Mouse (Mus musculus) midbrain, embryonic 10.5 days (tissue): ENCODE data around the gene Hist2h3c2. TPM values are rescaled to one million over a fixed set of nuclear protein-coding genes. Genes with fewer than 3 reads are reported as not detected.
A peak's percentile ranks its signal among the peaks of the same experiment; 100 is the strongest.
"Not testable (repeated sequence)": the region's sequence is repeated elsewhere in the genome, so short reads cannot be mapped to it uniquely, and the experiment has no call there.

ENCODE experiments used
- DNase-seq: peaks from one replicate; pipeline ENCODE4 v3.0.0-alpha.2; 2017; ENCODE audit warnings: low spot score
- H3K27ac ChIP-seq: fragments of 300-500 bp; sonication (generic); replicated peaks from 2 replicates; pipeline ENCODE4 v1.5.1; 2016; ENCODE audit warnings: mild to moderate bottlenecking
- H3K27me3 ChIP-seq: fragments of 300-500 bp; sonication (generic); 2 replicates; pipeline ENCODE4 v1.6.1; 2016; ENCODE audit warnings: low read depth, mild to moderate bottlenecking; ENCODE audit not compliant: poor library complexity, severe bottlenecking
- H3K36me3 ChIP-seq: fragments of 300-500 bp; sonication (generic); 2 replicates; pipeline ENCODE4 v1.6.1; 2016; ENCODE audit warnings: mild to moderate bottlenecking, moderate library complexity
- H3K4me1 ChIP-seq: fragments of 300-500 bp; sonication (generic); 2 replicates; pipeline ENCODE4 v1.6.1; 2016
- H3K4me3 ChIP-seq: fragments of 300-500 bp; sonication (generic); 2 replicates; pipeline ENCODE4 v1.5.1; 2016; ENCODE audit warnings: mild to moderate bottlenecking, moderate library complexity
- H3K9me3 ChIP-seq: fragments of 300-500 bp; sonication (generic); replicated peaks from 2 replicates; pipeline ENCODE4 v1.6.1; 2016; ENCODE audit warnings: mild to moderate bottlenecking
- WGBS: fragments of 180-500 bp; shearing (Covaris S2); methylation state at CpG from one replicate; pipeline ENCODE4 v1.1.7; 2016; 5-methylcytosine and 5-hydroxymethylcytosine counted together
- polyA plus RNA-seq: library from polyadenylated mRNA; unstranded; fragments of >200 nt; fragmentation: Nextera tagmentation; extraction: Ambion mirVana; gene quantifications from 2 replicates; pipeline ENCODE4 v1.2.1, GENCODE M21; 2016

Hist2h3c2 gene
- polyA plus RNA-seq, 1 experiment from 2014 or later: 8.1 TPM

GRCm38 (mm10) chr3:96221640-96222038 is 17.3 kb downstream of the Hist2h3c2 start:
- Histone ChIP-seq H3K27me3 (no peaks in the 10 kb centered on the region), H3K36me3 (no peaks in the 10 kb centered on the region), H3K9me3 (no peaks in the 10 kb centered on the region), H3K4me1 (peaks cover 67% of the 10 kb centered on the region), H3K27ac (peak overlapping the region; percentile 97), H3K4me3 (peak overlapping the region; percentile 64)
- WGBS: 16% methylated on average over 9 of the region's 9 CpGs
- peak; percentile 26 for DNase-seq

GRCm38 (mm10) chr3:96220765-96221639 is 17.9 kb downstream of the Hist2h3c2 start, which contains the start of the genes Hist2h2ac and Hist2h2be:
TSS of gene Hist2h2ac (minus strand) at chr3:96220880.
TSS of gene Hist2h2be (plus strand) at chr3:96221119.
- no peaks in the 10 kb centered on the region for H3K9me3 ChIP-seq
- H3K27me3 ChIP-seq: no peaks in the 10 kb centered on the region
- WGBS: under 1% methylated on average over 43 of the region's 43 CpGs

GRCm38 (mm10) chr3:96220131-96220764 is 18.7 kb downstream of the Hist2h3c2 start:
- under 1% methylated on average over 32 of the region's 47 CpGs for whole genome bisulfite sequencing
- Histone ChIP-seq H3K4me3 (peak overlapping the region; percentile 64), H3K27ac (peak overlapping the region; percentile 97), H3K4me1 (peaks cover 62% of the 10 kb centered on the region)
- H3K9me3 ChIP-seq, H3K36me3 ChIP-seq, H3K27me3 ChIP-seq: not testable (repeated sequence)
- DNase-seq: peak; percentile 60

More at GRCm38 (mm10) chr3:96220765-96221639, 17.9 kb downstream of the Hist2h3c2 start, which contains the start of the genes Hist2h2ac and Hist2h2be:
- Histone ChIP-seq H3K36me3 (no peaks in the 10 kb centered on the region), H3K27ac (peak within 1 kb of the TSS; percentile 97), H3K4me1 (peaks cover 65% of the 10 kb centered on the region), H3K4me3 (peak within 1 kb of the TSS; percentile 64)
- peak; percentile 83 for DNase-seq

GRCm38 (mm10) chr3:96219661-96220130 is 19.2 kb downstream of the Hist2h3c2 start, which contains the start of the genes Bola1 and Hist2h2ab:
TSS of gene Bola1 (minus strand) at chr3:96219709.
TSS of gene Hist2h2ab (plus strand) at chr3:96219865.
- 0% methylated on average over 37 of the region's 37 CpGs for WGBS
- Histone ChIP-seq H3K27me3 (0 out of 2 replicates have a peak, but pooled peaks cover 4% of the 10 kb centered on the region), H3K4me3 (peak within 1 kb of the TSS; percentile 64), H3K36me3 (no peaks in the 10 kb centered on the region), H3K27ac (peak within 1 kb of the TSS; percentile 97), H3K4me1 (peaks cover 56% of the 10 kb centered on the region), H3K9me3 (no peaks in the 10 kb centered on the region)
- peak; percentile 79 for DNase-seq

GRCm38 (mm10) chr3:96219191-96219641 is 19.7 kb downstream of the Hist2h3c2 start:
- DNase-seq: peak; percentile 51
- Histone ChIP-seq H3K4me1 (peaks cover 51% of the 10 kb centered on the region), H3K4me3 (peak overlapping the region; percentile 64), H3K36me3 (no peaks in the 10 kb centered on the region), H3K9me3 (no peaks in the 10 kb centered on the region), H3K27ac (peak overlapping the region; percentile 97), H3K27me3 (0 out of 2 replicates have a peak, but pooled peaks cover 4% of the 10 kb centered on the region)
- under 1% methylated on average over 12 of the region's 12 CpGs for WGBS

- Histone ChIP-seq H3K36me3 (no peaks in the 10 kb centered on the region), H3K9me3 (no peaks in the 10 kb centered on the region), H3K4me1 (peaks cover 8% of the 10 kb centered on the region), H3K27me3 (no peaks in the 10 kb centered on the region), H3K27ac (no peak overlapping the region; the same call in 1 of the 2 replicates), H3K4me3 (no peak overlapping the region)
- DNase-seq: peak; percentile 26
- 25% methylated on average over 15 of the region's 15 CpGs for WGBS
Observed at GRCm38 (mm10) chr3:96209242-96209641, 29.7 kb downstream of the Hist2h3c2 start.

- H3K27ac ChIP-seq: no peak overlapping the region
- no peaks in the 10 kb centered on the region for H3K36me3 ChIP-seq
- no peak overlapping the region for H3K4me3 ChIP-seq
- peaks cover 8% of the 10 kb centered on the region for H3K4me1 ChIP-seq
- WGBS: 88% methylated on average over 3 of the region's 3 CpGs
- H3K9me3 ChIP-seq: no peaks in the 10 kb centered on the region
- H3K27me3 ChIP-seq: no peaks in the 10 kb centered on the region
- DNase-seq: no peak
Observed at GRCm38 (mm10) chr3:96207819-96208218, 31.1 kb downstream of the Hist2h3c2 start.

GRCm38 (mm10) chr3:96199731-96200130 is 39.2 kb downstream of the Hist2h3c2 start:
- WGBS: 85% methylated on average over 2 of the region's 2 CpGs
- Histone ChIP-seq H3K36me3 (peaks cover 11% of the 10 kb centered on the region), H3K4me3 (no peak overlapping the region), H3K4me1 (peaks cover 16% of the 10 kb centered on the region), H3K27me3 (peaks cover 11% of the 10 kb centered on the region; the same call in 1 of the 2 replicates), H3K27ac (no peak overlapping the region), H3K9me3 (0 out of 2 replicates have a peak, but pooled peaks cover 3% of the 10 kb centered on the region)
- no peak for DNase-seq

GRCm38 (mm10) chr3:96198601-96199251 is 40.2 kb downstream of the Hist2h3c2 start:
- not testable (repeated sequence) for DNase-seq, H3K4me3 ChIP-seq, H3K9me3 ChIP-seq, H3K27ac ChIP-seq
- WGBS: 37% methylated on average over 8 of the region's 8 CpGs
- Histone ChIP-seq H3K36me3 (peaks cover 11% of the 10 kb centered on the region), H3K4me1 (peaks cover 18% of the 10 kb centered on the region), H3K27me3 (peaks cover 15% of the 10 kb centered on the region; the same call in 1 of the 2 replicates)

- peaks cover 11% of the 10 kb centered on the region for H3K36me3 ChIP-seq
- peak overlapping the region; percentile 97 for H3K27ac ChIP-seq
- no peak for DNase-seq
- peak overlapping the region; percentile 69 for H3K4me3 ChIP-seq
- 5% methylated on average over 6 of the region's 6 CpGs for whole genome bisulfite sequencing
- peaks cover 21% of the 10 kb centered on the region for H3K4me1 ChIP-seq
- H3K27me3 ChIP-seq: peaks cover 20% of the 10 kb centered on the region; the same call in 1 of the 2 replicates
- 0 out of 2 replicates have a peak, but pooled peaks cover 3% of the 10 kb centered on the region for H3K9me3 ChIP-seq
Observed at GRCm38 (mm10) chr3:96198181-96198580, 40.7 kb downstream of the Hist2h3c2 start.

- H3K4me3 ChIP-seq: peak overlapping the region; percentile 69
- peak; percentile 89 for DNase-seq
- peaks cover 11% of the 10 kb centered on the region for H3K36me3 ChIP-seq
- H3K27me3 ChIP-seq: peaks cover 20% of the 10 kb centered on the region; the same call in 1 of the 2 replicates
- H3K27ac ChIP-seq: peak overlapping the region; percentile 97
- WGBS: under 1% methylated on average over 50 of the region's 50 CpGs
- peaks cover 21% of the 10 kb centered on the region for H3K4me1 ChIP-seq
- H3K9me3 ChIP-seq: 0 out of 2 replicates have a peak, but pooled peaks cover 3% of the 10 kb centered on the region
Observed at GRCm38 (mm10) chr3:96197129-96197749, 41.7 kb downstream of the Hist2h3c2 start.
